Mouse (Mus musculus) left cerebral cortex, postnatal 36 days (tissue): Measurements from ENCODE around the gene Epb41l2. TPM values are rescaled to one million over a fixed set of nuclear protein-coding genes. Genes with fewer than 3 reads are reported as not detected.

Experiments
- DNase-seq, 2 experiments: peaks; one replicate each; pipeline ENCODE4 v3.0.0; 2021 to 2022; ENCODE audit warnings: low spot score in 2 of 2, mixed read lengths in 1 of 2
- intact Hi-C: fragments of 180-260 bp; cut with DNase I; formaldehyde crosslinking; loops from one replicate; pipeline ENCODE4 v1.15.1; 2025
- total RNA-seq, 2 experiments: library from RNA; stranded (reverse); gene quantifications; 2 replicates each; pipeline ENCODE4 v1.2.3; 2021

Epb41l2 gene
- total RNA-seq, 2 experiments from 2014 or later, result 118 to 145 TPM

- intact Hi-C loops, result loop anchor here (1.0 to 5.0 kb wide), 3 partner anchors 52 to 72 kb away; no protein-coding TSS in a partner anchor
Observed at GRCm38 (mm10) chr10:25359959-25360811, 587 bp downstream of the Epb41l2 start.

GRCm38 (mm10) chr10:25362235-25362634, 2.6 kb downstream of the Epb41l2 start:
- no peak for DNase-seq
- intact Hi-C loops, result loop anchor here (5.0 kb wide), 2 partner anchors 50 to 70 kb away; no protein-coding TSS in a partner anchor

More at GRCm38 (mm10) chr10:25359959-25360811, 587 bp downstream of the Epb41l2 start:
- peak; percentile 25 to 32 for DNase-seq

GRCm38 (mm10) chr10:25365158-25365557, 5.6 kb downstream of the Epb41l2 start:
- intact Hi-C loops, result no loop called here

GRCm38 (mm10) chr10:25365708-25366107, 6.1 kb downstream of the Epb41l2 start:
- no peak for DNase-seq
- intact Hi-C loops, result no loop called here

More at GRCm38 (mm10) chr10:25365158-25365557, 5.6 kb downstream of the Epb41l2 start:
- DNase-seq, result no peak

- no peak for DNase-seq
- intact Hi-C loops, result no loop called here
Observed at GRCm38 (mm10) chr10:25366691-25367090, 7.1 kb downstream of the Epb41l2 start.

GRCm38 (mm10) chr10:25368928-25369327, 9.3 kb downstream of the Epb41l2 start:
- intact Hi-C loops, result no loop called here
- no peak for DNase-seq

- no peak for DNase-seq
- intact Hi-C loops, result no loop called here
Observed at GRCm38 (mm10) chr10:25369691-25370090, 10.1 kb downstream of the Epb41l2 start.

GRCm38 (mm10) chr10:25371336-25371735, 11.7 kb downstream of the Epb41l2 start:
- DNase-seq, result no peak
- intact Hi-C loops, result no loop called here

GRCm38 (mm10) chr10:25371915-25372371, 12.3 kb downstream of the Epb41l2 start:
- DNase-seq, result no peak
- intact Hi-C loops, result no loop called here

- intact Hi-C loops, result no loop called here
- no peak for DNase-seq
Observed at GRCm38 (mm10) chr10:25372510-25373148, 13.0 kb downstream of the Epb41l2 start.

GRCm38 (mm10) chr10:25375036-25375435, 15.4 kb downstream of the Epb41l2 start:
- intact Hi-C loops, result no loop called here
- DNase-seq, result no peak

GRCm38 (mm10) chr10:25380746-25381481, 21.3 kb downstream of the Epb41l2 start:
- intact Hi-C loops, result no loop called here
- DNase-seq, result no peak

- DNase-seq, result no peak
- intact Hi-C loops, result no loop called here
Observed at GRCm38 (mm10) chr10:25381951-25382350, 22.4 kb downstream of the Epb41l2 start.

GRCm38 (mm10) chr10:25383171-25383570, 23.6 kb downstream of the Epb41l2 start:
- intact Hi-C loops, result no loop called here
- DNase-seq, result no peak

- no peak for DNase-seq
- intact Hi-C loops, result no loop called here
Observed at GRCm38 (mm10) chr10:25384391-25384790, 24.8 kb downstream of the Epb41l2 start.

- intact Hi-C loops, result no loop called here
- no peak for DNase-seq
Observed at GRCm38 (mm10) chr10:25385811-25386580, 26.4 kb downstream of the Epb41l2 start.

- intact Hi-C loops, result no loop called here
- no peak for DNase-seq
Observed at GRCm38 (mm10) chr10:25386868-25387267, 27.3 kb downstream of the Epb41l2 start.

GRCm38 (mm10) chr10:25387268-25387667, 27.7 kb downstream of the Epb41l2 start:
- intact Hi-C loops, result no loop called here

GRCm38 (mm10) chr10:25392786-25393185, 33.2 kb downstream of the Epb41l2 start:
- intact Hi-C loops, result no loop called here
- DNase-seq, result no peak

More at GRCm38 (mm10) chr10:25387268-25387667, 27.7 kb downstream of the Epb41l2 start:
- no peak for DNase-seq
